Mouse (Mus musculus): Measurements from ENCODE around the gene Tpd52l2.
"Not testable (repeated sequence)": the region's sequence is repeated elsewhere in the genome, so short reads cannot be mapped to it uniquely, and the experiment has no call there.

The Tpd52l2 gene

GRCm38 (mm10) chr2:181487338-181488277 lies 9.3 kb upstream of the Tpd52l2 start:
- peak; percentile 83 for DNase-seq (ENCODE audit: low spot score)

- no peak for DNase-seq (ENCODE audit: low spot score)
Observed at GRCm38 (mm10) chr2:181491432-181492205, 5.3 kb upstream of the Tpd52l2 start.

- DNase-seq (ENCODE audit: low spot score) = no peak
Observed at GRCm38 (mm10) chr2:181492206-181492605, 4.7 kb upstream of the Tpd52l2 start.

- DNase-seq (ENCODE audit: low spot score) = no peak
Observed at GRCm38 (mm10) chr2:181493156-181493927, 3.6 kb upstream of the Tpd52l2 start, which contains the start of gene Abhd16b. Gene Abhd16b (plus strand): TSS chr2:181493206.

- DNase-seq (ENCODE audit: low spot score) = no peak
Observed at GRCm38 (mm10) chr2:181494266-181494945, 2.5 kb upstream of the Tpd52l2 start.

GRCm38 (mm10) chr2:181495845-181496244 lies 1.1 kb upstream of the Tpd52l2 start:
- DNase-seq (ENCODE audit: low spot score) = not testable (repeated sequence)

- DNase-seq (ENCODE audit: low spot score) = peak; percentile 62
Observed at GRCm38 (mm10) chr2:181496281-181496680, 661 bp upstream of the Tpd52l2 start.

GRCm38 (mm10) chr2:181497548-181497875 lies 570 bp downstream of the Tpd52l2 start:
- no peak for DNase-seq (ENCODE audit: low spot score)

- no peak for DNase-seq (ENCODE audit: low spot score)
Observed at GRCm38 (mm10) chr2:181498644-181499043, 1.7 kb downstream of the Tpd52l2 start.

- DNase-seq (ENCODE audit: low spot score) = no peak
Observed at GRCm38 (mm10) chr2:181509191-181509590, 12.2 kb downstream of the Tpd52l2 start.

- DNase-seq (ENCODE audit: low spot score) = no peak
Observed at GRCm38 (mm10) chr2:181511231-181511630, 14.3 kb downstream of the Tpd52l2 start.

- DNase-seq (ENCODE audit: low spot score) = no peak
Observed at GRCm38 (mm10) chr2:181519201-181519600, 22.3 kb downstream of the Tpd52l2 start.

- peak; percentile 98 for DNase-seq (ENCODE audit: low spot score)
Observed at GRCm38 (mm10) chr2:181520118-181520935, 23.4 kb downstream of the Tpd52l2 start, which contains the start of gene Dnajc5. Gene Dnajc5 (plus strand): TSS chr2:181520485.

- DNase-seq (ENCODE audit: low spot score) = no peak
Observed at GRCm38 (mm10) chr2:181520936-181521227, 23.9 kb downstream of the Tpd52l2 start.

- DNase-seq (ENCODE audit: low spot score) = no peak
Observed at GRCm38 (mm10) chr2:181521491-181521890, 24.5 kb downstream of the Tpd52l2 start.

- DNase-seq (ENCODE audit: low spot score) = no peak
Observed at GRCm38 (mm10) chr2:181522811-181523210, 25.9 kb downstream of the Tpd52l2 start.

GRCm38 (mm10) chr2:181525526-181525925 lies 28.6 kb downstream of the Tpd52l2 start:
- no peak for DNase-seq (ENCODE audit: low spot score)

- DNase-seq (ENCODE audit: low spot score) = no peak
Observed at GRCm38 (mm10) chr2:181529076-181529475, 32.1 kb downstream of the Tpd52l2 start.

- DNase-seq (ENCODE audit: low spot score) = no peak
Observed at GRCm38 (mm10) chr2:181532589-181532988, 35.6 kb downstream of the Tpd52l2 start.

GRCm38 (mm10) chr2:181536410-181536809 lies 39.5 kb downstream of the Tpd52l2 start:
- DNase-seq (ENCODE audit: low spot score) = no peak

All from yolk sac, embryonic 10.5 days (tissue).